Mouse (Mus musculus) thymus, postnatal 4 days (tissue): Measurements from ENCODE around the gene Ppme1.
A peak's percentile ranks its signal among the peaks of the same experiment; 100 is the strongest.

Experiments
- DNase-seq: peaks from one replicate; pipeline ENCODE4 v3.0.0; 2021

The Ppme1 gene

DNA sequence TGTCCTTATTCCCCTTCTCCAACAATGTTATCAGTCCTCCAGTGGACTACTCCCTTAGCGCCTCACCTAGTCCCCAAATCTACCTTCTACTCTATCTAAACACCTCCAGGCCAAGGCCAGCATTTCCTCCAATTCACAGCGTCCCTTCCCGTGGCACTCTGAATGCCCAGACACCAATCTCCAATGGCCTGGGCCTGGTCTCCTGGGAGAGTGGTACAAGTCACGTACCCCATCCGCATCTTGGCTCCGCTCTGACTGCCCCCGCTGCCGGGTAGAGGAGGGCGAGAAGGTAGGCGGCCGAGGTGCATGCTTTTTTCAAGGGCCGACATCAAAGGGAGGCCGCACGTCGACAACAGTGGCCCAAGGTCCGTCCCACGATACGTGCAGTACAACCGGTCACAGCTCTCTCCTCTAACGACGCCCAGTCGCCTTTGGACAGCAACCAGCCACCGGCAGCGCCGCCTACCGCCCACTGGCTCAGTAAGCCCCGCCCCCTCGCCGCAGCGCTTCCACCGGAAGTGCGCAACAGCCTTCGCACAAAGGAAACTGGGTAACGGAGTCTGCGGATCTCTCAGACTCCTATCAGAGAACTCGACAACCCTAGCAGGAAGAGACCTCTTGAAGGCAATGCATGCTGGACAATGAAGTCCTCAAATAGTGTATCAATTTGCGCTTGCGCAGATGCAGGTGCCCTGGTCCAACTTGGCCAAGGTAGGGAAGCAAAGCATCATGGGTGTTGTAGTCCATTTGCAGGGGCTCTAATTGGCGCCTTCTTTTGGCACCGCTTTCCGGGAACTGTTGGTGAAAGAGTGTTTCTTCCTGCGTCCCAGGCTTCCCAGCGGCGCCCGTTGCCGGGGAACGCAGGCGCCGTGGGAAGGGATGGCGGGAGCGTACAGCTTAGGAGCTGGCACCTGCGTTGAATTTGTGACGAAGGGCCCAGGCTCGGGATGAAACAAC, at the start of gene Ppme1, which contains the start of gene C2cd3:
TSS of gene Ppme1 (minus strand) at position 813 of the 957 bp plus-strand sequence.
TSS of gene C2cd3 (plus strand) at position 739 of the 957 bp plus-strand sequence.
- DNase-seq: peak; percentile 99

DNA sequence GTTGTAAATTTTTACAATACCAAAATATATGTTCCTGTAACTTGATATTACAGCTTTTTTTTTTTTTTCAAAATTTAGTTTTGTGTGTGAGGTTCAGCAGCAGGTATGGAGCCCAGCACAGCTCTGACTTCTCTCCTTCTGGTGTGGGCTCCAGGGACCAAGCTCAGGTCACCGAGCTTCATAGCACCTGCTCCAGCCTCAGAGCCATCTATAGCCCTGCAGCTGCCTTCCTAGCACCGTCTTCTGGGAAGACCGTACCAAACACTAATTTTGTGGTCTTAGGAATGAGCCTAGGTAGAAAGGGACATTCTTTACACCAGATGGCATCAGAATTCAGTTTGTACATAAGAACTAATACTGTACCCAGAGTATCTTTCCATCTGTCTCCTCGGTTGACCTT, 36.6 kb upstream of the Ppme1 start:
- no peak for DNase-seq

DNA sequence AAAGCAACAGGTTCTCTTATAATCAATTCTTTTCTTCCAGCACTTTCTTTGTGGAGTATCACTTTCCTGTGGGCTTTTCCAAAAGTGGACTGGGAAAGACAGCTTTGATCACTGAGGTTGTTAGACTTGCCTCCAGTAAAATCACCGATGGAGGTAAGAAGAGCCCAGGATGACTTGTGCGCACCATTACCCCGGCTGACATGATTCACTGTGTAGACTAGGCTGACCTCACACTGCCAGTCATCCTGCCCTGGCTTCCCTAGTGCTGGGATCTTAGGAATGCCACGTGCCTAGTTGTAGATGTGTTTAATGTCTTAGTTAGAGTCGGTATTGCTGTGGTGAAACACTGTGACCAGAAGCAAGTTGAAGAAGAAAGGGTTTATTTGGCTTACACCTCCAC, 35.6 kb upstream of the Ppme1 start:
- DNase-seq: no peak

DNA sequence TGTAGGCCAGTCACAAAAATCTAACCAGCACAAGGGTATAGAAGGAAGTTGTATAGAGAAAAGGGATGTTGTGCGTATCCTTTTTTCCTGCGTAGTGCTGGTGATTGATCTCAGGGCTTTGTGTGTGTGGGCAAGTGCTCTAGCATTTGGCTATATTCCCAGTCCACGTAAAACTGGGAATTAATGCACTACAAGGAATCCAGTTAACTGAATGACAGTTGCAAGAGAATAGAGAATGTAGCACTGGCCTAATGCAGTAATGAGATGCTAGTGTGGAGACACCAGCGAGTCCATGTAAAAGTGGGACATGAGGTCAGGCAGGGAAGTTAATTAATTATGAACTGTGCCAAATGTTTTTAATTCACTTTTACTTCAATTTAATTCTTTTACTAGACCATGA, 30.6 kb upstream of the Ppme1 start:
- no peak for DNase-seq

DNA sequence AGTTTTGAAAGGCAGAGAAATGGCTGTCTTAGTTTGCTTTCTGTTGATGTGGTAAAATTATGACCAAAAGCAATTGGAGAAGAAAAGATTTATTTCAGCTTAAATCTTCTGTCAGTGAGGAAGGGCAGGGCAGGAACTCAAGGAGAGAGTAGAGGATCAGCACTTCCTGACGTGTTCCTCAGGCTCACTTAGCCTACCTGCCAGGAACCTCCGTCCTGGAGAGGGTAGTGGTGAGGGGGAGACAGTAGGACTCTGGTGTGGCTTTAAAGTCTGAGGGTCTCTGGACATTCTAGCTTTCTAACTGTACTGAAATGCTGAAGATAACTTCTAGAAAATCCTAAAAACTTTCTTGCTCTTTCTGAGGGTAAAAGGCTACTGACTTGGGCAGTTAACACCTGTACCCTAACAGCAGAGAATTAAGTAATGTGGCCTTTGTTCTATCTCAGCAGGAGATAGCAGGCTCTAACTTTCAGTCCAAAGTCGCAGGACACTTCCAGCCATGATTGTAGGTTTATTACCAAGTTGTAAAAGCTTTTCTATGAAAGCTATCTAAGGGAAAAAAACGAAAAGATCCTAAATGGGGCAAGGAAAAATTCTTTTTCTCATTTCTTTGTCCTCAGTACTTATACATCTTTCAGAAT, 28.9 kb upstream of the Ppme1 start:
- DNase-seq: no peak

DNA sequence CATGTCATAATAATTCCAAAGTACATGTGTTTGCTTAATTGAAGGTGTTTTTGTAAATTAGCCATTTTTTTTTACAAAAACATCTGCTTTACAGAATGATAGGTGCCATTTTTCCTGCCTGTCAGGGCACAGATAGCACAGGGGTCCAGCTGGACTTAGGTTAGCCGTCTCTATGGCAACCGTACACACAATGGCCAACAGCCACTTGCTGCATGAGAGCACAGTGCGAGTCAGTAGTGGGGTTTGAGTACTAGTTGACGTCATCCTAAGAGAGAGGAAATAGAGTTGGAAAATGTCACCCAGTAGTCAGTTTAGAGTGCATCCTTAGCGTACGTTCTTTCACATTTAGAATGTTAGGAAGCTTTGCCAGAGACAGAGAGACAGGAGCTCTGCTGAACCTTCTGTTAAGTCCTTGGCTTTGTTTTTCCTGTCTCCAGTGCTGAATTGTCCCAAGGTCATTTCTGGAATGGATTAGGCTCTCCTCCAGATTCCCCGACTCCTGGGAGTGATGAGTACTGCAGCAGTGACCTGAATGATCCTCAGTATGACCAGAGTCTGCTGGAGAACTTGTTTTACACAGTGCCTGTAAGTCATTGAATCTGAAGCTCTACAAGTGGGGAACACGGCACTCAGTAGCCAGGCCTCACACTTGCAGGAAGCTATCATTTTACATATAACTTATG, 27.3 kb upstream of the Ppme1 start:
- no peak for DNase-seq

DNA sequence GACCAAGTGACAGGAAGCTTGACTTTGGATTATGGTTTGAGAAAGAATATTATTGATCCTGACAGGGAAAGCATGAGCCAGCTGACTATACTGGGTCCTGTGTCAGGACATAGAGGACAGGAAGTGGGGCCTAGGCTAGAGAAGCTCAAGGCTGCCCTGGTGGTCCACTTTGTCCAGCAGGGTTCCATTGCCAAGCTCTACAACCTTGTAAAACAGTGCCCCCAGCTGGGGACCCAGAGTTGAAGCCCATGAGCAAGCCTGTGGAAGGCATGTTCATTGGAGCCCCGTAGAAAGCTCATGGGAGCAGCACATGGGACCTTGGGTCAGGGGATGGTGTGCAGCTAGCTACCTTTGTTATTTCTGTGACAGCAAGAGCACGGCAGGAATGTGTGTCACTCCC, 20.2 kb upstream of the Ppme1 start:
- DNase-seq: peak; percentile 31

DNA sequence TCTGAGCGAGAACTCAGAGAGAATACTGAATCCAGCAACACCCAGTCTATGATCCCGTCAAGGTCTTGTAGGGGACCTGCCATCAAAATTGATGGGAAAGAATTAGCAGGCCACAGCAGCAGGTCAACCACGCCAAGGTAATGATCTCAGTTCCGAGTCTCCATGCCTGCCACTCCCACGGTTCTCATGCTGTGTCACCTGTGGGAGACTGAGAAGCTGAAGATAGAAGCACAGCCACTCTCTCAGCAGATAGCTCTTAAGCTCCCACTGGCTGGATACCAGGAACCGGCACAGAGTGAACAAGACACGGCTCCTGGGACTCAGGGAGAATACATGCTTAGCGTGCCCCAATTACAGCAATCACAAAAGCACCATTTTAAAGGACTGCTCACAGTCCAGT, 18.1 kb upstream of the Ppme1 start:
- no peak for DNase-seq

DNA sequence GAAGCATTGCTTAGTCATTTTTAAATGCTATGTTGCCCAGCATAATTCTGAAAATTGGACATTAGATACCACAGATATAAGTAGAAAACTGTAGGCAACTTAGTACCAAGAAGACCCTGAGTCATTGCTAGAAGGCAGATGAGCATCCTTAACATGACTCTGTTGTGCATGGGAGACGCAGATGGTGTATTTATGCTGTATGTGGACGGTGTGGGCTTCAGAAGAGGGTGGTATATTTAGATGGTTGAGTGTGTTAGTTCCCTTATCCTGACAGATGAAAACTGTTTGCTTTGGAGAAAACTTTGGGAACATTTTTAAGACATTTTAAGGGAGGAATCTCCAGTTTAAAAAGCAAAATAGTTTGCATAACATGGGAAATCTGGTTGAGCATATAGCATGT, 16.1 kb upstream of the Ppme1 start:
- DNase-seq: no peak

DNA sequence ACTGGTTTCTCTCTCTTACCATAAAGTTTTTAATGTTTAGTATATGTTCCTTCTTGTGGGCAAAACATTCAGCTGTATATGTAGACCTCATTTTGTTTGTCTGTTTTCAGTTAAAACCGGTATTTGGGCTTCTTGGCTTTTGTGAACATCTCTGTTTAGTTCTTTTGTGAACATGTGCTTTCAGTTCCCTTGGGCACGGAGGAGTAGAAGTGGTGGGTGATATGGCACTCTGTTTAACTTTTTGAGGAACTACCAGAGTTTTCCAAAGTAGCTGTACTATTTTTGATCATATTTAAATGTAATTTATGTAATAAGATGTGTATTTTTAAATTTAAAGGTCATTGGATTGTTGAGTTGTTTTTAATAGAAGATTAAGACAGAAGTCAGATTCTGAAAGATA, 11.1 kb upstream of the Ppme1 start:
- no peak for DNase-seq

DNA sequence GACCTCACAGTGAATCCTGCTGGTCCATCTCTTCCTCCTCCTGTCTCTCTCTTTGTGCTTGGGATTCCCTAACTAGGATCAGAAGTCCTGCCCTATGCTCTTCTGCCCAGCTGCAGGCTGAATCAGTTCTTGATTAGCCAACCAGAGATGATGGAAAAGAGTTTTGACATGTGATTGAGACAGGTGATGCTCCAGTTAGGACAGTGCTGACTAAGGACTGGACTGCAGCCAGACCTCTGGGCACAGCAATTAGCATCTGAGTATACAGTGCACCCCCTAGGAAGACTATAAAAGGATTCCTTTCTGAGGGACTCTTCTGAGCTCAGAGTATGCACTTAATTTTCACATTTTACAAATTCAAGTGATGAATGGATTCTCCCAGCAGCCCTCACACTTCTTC, 9.1 kb upstream of the Ppme1 start:
- no peak for DNase-seq

DNA sequence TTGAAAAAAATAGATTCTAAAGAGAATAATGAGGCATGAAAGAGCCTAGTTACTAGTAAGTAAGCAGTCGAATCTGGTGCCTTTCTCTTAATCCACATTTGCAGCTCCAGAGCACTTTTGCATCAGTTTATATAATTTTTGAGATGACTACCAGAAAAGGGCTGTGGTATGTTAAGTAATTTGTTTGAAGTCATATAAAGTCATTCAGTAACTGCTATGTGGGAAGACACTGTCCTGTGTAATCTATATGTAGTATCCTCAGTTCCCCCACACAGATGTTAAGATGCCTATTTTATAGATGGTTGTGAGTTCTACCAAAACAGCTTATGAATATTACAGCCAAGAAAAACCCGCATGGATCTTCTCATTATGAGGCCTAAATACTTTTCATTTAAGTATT, 6.2 kb upstream of the Ppme1 start:
- DNase-seq: no peak

DNA sequence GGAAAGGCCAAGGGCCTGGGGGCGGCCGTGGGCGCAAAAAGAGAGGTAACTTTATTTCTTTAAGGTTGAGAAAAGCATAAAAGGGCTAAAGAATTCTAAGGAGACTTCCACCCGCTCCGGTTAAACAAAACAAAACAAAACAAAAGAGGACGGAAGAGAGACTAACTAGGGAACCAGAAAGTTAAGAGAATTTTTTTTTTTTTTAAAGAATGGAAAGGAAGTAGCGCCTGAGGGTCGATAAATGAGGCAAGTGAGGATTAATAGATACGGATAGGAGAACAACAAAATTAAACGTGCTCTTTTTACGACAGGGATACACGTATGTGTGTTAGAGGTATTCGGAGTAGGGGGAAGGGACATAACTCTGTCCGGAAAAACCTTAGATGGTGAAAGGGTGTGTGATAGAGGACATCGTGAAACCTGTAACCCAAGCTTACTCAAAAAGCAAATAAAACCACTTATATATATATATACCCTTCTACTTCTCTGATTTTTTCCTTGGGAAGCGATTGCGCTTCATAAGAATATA, 409 bp upstream of the Ppme1 start:
- DNase-seq: no peak

DNA sequence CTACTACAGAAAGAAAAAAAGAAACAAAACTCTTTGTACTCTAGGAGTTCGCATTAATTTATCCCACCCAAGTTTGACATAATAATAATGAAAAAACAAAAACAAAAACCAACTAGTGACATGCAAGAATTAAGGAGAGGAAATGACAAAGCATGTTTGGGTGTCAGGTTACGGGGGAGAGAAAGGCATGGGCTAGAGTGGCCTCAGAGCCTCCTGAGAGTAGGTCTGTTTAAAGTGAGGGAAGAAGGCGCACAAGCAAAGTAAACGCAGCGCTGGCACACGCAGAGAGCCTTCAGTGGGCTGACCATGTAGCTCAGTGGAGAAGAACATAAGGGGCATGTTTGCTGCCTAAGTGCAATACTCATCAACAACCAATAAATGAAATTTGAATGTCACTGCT, 7.2 kb downstream of the Ppme1 start:
- DNase-seq: no peak

DNA sequence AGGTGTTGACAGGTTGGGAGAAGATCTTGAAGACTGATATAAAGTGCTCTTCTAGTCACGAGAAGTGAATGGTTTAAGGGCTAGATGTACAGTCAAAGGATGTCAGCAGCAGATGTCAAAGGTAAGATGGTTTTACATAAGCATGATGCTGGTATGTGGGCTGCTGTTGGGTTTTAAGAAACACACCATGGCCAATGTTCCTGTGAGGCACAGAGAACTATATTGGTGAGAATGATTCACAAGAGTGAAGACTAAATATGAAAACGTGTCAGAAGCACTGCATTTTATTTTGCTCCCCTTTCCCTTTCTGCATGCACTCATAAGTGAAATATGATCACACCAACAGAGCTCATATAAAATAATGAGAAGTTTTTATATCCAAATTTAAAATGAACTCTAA, 8.9 kb downstream of the Ppme1 start:
- DNase-seq: no peak

DNA sequence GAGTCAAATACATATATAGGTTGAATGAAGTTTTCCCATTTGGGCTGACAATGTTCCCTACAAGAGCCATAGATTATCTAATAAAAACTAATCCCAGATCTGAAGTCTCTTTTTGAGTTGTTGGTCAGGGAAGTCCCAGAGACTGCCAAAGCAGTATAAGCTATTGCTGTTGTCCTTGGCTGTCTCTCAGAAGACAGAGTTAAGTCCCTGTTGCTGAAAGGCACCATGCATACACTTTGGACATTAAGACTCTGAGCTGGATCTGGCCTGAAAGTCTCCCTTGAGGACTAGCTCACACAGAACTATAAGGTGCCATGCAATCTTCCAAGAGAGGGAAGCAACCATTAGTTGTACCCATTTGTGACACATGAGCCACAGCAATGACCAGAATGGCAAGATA, 14.3 kb downstream of the Ppme1 start:
- no peak for DNase-seq

DNA sequence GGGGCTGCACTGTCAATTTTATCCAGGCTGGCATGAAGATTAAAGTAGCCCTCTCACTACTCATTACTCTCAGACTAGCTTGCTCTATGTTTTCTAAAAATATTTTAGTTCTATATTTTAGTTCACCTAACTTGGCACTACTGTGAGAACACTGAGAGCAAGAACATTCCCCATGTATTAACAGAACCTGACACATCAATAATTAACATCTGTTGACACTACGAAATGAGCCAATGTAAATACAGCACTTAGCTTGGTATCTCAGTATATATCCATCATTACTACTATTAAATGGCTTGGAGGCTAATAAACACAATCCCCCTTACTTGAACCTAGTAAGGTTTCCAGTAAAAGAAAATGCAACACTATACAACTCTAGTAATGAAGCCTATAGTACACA, 15.3 kb downstream of the Ppme1 start:
- no peak for DNase-seq

DNA sequence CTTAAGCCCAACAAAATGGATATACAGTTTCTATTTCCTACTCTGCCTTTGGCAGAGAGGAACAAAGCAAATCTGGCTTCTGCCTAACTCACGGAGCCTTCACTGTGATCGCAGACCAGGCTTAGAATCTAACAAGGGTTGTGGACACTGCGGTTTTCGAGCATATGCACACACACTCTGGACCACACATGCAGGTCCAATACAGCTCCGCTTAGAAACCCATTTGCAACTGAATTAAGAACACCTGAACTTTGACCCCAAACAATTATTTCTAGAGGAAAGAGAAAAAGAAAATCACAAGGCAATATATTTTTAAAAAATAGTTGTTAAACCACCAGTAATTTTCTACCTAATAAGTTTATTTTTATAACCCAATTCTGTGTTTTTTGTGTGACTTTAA, 15.8 kb downstream of the Ppme1 start:
- DNase-seq: no peak

DNA sequence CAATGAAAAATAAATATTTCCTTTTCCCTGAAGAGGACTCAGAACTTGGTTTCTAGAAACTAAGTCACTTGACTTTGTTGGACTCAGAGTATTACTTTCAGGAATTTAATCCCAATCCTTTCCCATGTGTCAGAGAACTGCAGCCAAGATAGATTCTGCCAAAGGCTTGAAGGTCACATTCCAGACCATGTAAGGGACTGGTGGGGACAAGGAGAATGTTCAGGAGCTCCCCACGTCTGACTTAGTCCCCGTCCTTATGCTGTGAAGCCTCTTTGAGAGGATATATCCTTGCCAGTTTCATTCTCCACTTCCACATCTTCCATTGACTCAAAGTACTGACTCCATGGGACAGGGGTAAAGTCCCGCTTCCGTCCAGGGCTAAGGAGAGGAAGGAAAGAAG, 17.1 kb downstream of the Ppme1 start:
- no peak for DNase-seq

DNA sequence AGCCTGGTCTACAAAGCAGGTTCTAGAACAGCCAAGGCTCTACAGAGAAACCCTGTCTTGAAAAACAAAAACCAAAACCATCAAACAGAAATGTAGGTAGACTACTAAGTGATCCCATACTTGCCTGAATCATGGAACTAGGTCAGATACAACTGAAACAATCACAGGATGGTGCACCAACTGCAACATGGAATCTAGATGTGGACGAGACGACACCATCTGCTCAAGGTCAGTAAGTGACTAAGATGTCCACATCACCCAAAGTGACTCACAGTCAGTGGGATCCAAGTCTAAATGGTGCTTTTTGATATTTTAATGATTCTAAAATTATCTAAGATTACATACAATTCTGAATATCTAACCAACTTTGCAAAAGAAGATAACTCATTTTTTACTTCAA, 36.2 kb downstream of the Ppme1 start:
- no peak for DNase-seq

DNA sequence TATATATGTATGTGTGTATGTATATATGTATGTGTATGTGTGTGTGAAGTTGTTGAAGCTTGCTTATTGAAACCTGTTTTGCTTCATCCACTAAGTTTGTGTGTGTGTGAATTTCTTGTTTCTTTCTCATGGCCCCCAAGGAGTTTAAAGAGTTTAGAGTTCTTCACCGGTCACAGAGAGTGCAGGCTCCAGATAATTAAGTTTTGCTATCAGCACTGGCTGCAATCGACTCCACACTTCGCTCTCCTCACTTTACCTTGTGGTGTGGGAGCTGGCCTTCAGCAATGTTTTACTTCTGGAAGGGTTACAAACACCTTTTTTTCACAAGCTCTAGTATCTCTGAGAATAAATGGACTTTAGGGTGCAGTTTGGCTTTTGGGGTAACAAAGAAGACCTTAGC, 40.8 kb downstream of the Ppme1 start:
- no peak for DNase-seq

DNA sequence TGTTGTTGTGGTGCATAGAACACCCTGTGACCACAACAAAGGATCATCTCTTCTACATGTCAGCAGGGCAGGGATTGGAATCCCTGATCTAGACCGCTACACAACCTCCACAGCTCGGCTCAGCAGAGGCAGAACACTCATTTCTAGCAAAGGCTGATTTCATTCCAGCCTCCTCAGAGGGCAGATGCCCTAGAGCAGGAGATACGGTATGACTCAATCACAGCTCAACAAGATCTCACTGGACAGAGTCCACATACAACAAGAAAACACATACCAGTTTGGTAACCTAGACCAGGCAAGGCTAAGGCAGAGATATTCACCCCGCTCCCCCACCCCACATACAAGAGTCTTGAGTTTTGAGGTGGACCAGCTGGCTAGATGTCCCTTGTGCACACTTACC, 43.5 kb downstream of the Ppme1 start:
- DNase-seq: no peak

DNA sequence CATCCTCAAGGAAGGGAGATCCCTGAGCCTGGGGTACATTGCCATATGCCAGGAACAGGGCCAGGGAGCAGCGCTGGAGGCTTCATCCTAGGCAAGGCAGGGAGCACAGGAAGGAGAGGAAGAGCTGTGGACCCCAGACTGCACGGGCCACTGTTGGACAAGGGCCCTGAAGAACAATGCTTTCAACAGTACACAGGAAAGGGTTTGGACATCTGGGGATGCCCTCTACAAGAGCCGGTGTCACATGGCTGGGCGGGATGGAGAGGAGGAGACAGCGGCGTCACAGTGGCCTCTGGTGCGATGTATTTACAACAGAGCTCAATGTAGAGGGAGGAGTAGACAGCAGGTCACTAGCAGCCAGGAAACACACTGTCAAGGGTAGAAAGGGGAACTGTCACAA, 44.6 kb downstream of the Ppme1 start:
- DNase-seq: no peak

DNA sequence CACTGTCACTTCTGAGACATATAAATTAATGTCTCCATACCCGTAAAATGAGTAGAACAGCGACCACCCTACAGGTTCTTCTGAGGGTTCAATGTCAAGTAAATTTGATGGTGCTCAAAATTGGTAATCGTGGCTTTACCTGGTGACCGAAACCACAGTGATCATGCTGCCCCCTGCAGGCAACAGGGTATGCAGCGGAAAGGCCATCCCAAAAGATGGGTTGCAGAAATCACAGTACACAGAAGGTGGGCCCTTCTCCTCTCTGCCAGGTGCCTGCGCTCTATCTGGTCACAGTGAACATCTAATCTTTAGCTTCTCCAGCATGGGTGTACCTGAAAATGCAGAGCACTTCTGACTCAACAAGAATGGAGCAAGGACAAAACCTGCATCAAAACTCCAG, 46.6 kb downstream of the Ppme1 start:
- DNase-seq: peak; percentile 60
